Mouse (Mus musculus) kidney, embryonic 16.5 days (tissue): ENCODE measurements around the gene Mecr. TPM values are rescaled to one million over a fixed set of nuclear protein-coding genes. Genes with fewer than 3 reads are reported as not detected.

Experiments used
- ATAC-seq: fragments of 200-750 bp; cut with Nextera tagmentation; 2 replicates; pipeline ENCODE4 v1.8.0; 2017; ENCODE audit warnings: moderate TSS enrichment; ENCODE audit not compliant: low FRiP score, low TSS enrichment
- H3K27ac ChIP-seq: fragments of 300-500 bp; sonication (generic); 2 replicates; pipeline ENCODE4 v1.5.1; 2014; ENCODE audit warnings: low read length
- H3K27me3 ChIP-seq: fragments of 300-500 bp; sonication (generic); 2 replicates; pipeline ENCODE4 v1.6.1; 2014; ENCODE audit warnings: low read length, control low read depth, mixed read lengths; ENCODE audit not compliant: insufficient read depth
- H3K36me3 ChIP-seq: fragments of 300-500 bp; sonication (generic); 2 replicates; pipeline ENCODE4 v1.6.1; 2014; ENCODE audit warnings: low read length, control low read depth, mixed read lengths; ENCODE audit not compliant: insufficient read depth
- H3K4me1 ChIP-seq: fragments of 300-500 bp; sonication (generic); 2 replicates; pipeline ENCODE4 v1.6.1; 2014; ENCODE audit warnings: low read length, control low read depth, mixed read lengths; ENCODE audit not compliant: insufficient read depth
- H3K4me2 ChIP-seq: fragments of 300-500 bp; sonication (generic); replicated peaks from 2 replicates; pipeline ENCODE4 v1.6.1; 2014; ENCODE audit warnings: low read depth, low read length
- H3K4me3 ChIP-seq: fragments of 300-500 bp; sonication (generic); 2 replicates; pipeline ENCODE4 v1.5.1; 2014; ENCODE audit warnings: mild to moderate bottlenecking, low read length
- H3K9ac ChIP-seq: fragments of 300-500 bp; sonication (generic); replicated peaks from 2 replicates; pipeline ENCODE4 v1.6.1; 2014; ENCODE audit warnings: low read length
- H3K9me3 ChIP-seq: fragments of 300-500 bp; sonication (generic); 2 replicates; pipeline ENCODE4 v1.6.1; 2016; ENCODE audit warnings: low read length, control low read depth
- WGBS: fragments of 180-500 bp; shearing (Covaris S2); extraction: QIAGEN DNeasy Blood & Tissue Kit; methylation state at CpG from one replicate; pipeline ENCODE4 v1.1.7; 2014; 5-methylcytosine and 5-hydroxymethylcytosine counted together
- polyA plus RNA-seq: library from polyadenylated mRNA; unstranded; fragments of >200 nt; fragmentation: Nextera tagmentation; extraction: Ambion mirVana; gene quantifications from 2 replicates; pipeline ENCODE4 v1.2.1, GENCODE M21; 2015

Mecr gene
- polyA plus RNA-seq, 1 experiment from 2014 or later: 53.8 TPM

DNA sequence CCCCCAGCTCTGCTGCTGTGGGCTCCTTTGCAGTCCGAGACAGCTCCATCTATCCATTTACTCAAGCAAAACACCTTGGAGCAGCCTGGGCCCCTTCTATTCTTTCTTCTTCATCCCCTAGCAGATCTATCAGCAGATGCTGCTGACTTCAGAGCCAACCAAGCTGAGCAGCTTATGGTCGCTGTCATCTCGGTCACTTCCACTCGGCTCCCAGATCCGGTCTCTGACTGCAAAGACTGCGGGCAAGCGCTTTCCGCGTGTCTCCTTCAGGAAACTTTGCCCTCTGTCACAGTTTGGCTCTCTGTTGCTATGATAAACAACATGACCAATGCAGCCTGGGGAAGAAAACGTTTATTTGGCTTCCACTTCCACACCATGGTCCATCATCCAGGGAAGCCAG is 28.4 kb upstream of the Mecr start:
- ATAC-seq: no peak
- H3K9ac ChIP-seq: no peak overlapping the region
- H3K4me2 ChIP-seq: no peak overlapping the region
- 0 out of 2 replicates have a peak, but pooled peaks cover 5% of the 10 kb centered on the region for H3K4me1 ChIP-seq
- H3K4me3 ChIP-seq: no peak overlapping the region
- WGBS: 78% methylated on average over 10 of the region's 10 CpGs
- H3K27me3 ChIP-seq: no peaks in the 10 kb centered on the region
- H3K9me3 ChIP-seq: no peaks in the 10 kb centered on the region
- no peaks in the 10 kb centered on the region for H3K36me3 ChIP-seq
- no peak overlapping the region for H3K27ac ChIP-seq

DNA sequence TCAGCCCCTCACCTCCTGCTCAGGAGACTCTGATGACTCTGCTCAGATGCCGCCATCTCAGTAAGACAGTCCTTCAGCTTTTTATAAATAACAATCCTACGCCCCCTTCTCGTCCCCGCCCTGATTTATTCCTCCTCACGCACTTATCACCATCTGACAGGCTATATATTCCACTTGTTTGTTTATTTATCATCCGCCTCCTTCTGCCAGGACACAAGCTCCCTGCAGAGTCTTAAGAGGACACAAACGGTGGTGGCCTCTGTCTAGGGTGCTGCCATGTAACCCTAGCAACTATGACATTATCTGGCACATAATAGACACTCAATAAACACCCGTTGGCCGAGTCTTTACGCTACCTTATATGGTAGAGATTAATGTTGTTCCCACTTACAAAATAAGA is 27.5 kb upstream of the Mecr start:
- no peaks in the 10 kb centered on the region for H3K27me3 ChIP-seq
- H3K4me3 ChIP-seq: no peak overlapping the region
- H3K36me3 ChIP-seq: no peaks in the 10 kb centered on the region
- no peak overlapping the region for H3K27ac ChIP-seq
- H3K4me2 ChIP-seq: no peak overlapping the region
- no peak overlapping the region for H3K9ac ChIP-seq
- 62% methylated on average over 10 of the region's 10 CpGs for WGBS
- H3K4me1 ChIP-seq: 0 out of 2 replicates have a peak, but pooled peaks cover 5% of the 10 kb centered on the region
- ATAC-seq: no peak
- H3K9me3 ChIP-seq: no peaks in the 10 kb centered on the region

DNA sequence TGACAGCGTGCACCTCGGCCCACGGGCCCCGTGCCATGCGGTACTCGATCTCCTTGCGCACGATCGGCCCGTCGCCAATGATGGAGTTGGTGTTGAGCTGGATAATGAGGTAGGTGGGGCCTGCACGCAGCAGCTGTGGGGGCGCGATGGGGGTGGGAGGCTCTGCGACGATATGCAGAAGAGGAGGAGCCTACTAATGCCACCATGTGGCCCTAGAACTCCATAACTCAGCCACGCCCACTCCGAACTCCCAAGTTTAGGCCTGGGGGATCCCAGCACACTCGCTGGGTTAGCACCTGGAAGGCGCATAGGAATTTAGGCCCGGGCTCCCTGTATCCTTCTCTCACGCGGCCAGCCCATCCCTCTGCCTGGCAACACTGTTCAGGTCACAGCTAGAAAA is 24.3 kb upstream of the Mecr start:
- Histone ChIP-seq H3K9ac (no peak overlapping the region), H3K9me3 (no peaks in the 10 kb centered on the region), H3K4me1 (peaks cover 9% of the 10 kb centered on the region), H3K27me3 (no peaks in the 10 kb centered on the region), H3K36me3 (no peaks in the 10 kb centered on the region), H3K27ac (no peak overlapping the region), H3K4me3 (no peak overlapping the region), H3K4me2 (no peak overlapping the region)
- 67% methylated on average over 23 of the region's 23 CpGs for WGBS
- ATAC-seq: no peak

DNA sequence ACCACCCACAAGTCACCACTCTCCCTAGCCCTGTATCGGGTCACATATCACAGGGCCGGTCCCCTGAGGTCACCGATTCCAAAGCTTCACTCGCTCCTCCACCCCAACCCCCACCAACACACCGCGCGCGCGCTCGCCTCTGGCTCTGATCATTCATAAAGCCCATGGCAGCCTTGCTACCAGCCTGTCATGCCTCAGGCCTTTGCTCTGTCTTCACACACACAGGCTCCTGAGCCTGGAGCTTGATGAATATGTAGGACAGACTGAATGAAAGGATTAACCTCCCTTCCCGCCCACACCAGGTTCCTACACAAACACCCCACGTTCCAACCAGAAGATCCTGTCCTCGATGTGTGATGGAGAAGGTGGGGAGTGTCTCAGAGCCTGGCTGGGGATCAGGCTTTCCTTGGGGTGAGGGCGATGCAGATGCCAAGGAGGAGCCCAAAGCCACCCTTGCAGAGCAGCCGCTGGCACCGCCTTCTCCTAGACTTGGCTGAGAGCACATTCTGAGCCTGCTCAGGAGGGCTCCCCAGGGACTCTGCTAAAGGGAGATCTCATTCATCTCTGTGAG is 22.0 kb upstream of the Mecr start:
- Histone ChIP-seq H3K27me3 (no peaks in the 10 kb centered on the region), H3K4me1 (peaks cover 5% of the 10 kb centered on the region), H3K9ac (no peak overlapping the region), H3K9me3 (no peaks in the 10 kb centered on the region), H3K4me2 (no peak overlapping the region), H3K4me3 (no peak overlapping the region), H3K27ac (no peak overlapping the region), H3K36me3 (no peaks in the 10 kb centered on the region)
- WGBS: 50% methylated on average over 16 of the region's 16 CpGs
- ATAC-seq: no peak

DNA sequence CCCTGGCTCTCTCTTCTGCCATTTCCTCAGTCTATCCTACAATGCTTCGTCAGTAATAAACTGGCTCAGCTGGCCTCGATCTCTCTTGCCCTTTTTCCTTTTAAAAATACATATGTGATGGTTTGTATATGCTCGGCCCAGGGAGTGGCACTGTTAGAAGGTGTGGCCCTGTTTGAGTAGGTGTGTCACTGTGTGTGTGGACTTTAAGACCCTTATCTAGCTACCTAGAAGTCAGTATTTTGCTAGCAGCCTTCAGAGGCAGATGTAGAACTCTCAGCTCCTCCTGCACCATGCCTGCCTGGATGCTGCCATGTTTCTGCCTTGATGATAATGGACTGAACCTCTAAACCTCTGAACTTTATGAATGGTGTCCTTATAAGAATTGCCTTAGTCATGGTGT is 20.7 kb upstream of the Mecr start:
- Histone ChIP-seq H3K9me3 (no peaks in the 10 kb centered on the region), H3K27ac (no peak overlapping the region), H3K27me3 (no peaks in the 10 kb centered on the region), H3K4me1 (peaks cover 14% of the 10 kb centered on the region), H3K9ac (no peak overlapping the region), H3K4me3 (no peak overlapping the region), H3K4me2 (no peak overlapping the region), H3K36me3 (no peaks in the 10 kb centered on the region)
- 79% methylated on average over 3 of the region's 3 CpGs for WGBS
- ATAC-seq: no peak

DNA sequence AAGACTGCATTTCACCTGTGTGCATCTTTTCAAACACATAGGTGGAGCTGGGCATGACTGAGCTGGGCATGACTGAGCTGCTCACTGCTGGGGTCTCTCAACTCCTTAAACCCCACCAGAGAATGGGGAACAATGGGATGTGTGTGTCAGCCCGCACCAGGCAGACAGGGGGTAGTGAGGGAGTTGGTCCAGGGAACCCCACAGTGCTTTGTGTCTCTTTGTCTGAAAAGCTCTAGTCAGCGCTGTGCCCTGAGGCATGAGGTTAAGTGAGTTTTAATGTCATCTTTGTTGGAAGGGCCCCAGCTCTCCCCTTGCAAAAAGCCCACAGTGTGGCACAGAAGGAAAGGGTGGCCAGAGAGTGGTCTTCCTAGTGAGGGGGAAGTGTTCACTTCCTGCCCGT is 18.3 kb upstream of the Mecr start:
- H3K36me3 ChIP-seq: no peaks in the 10 kb centered on the region
- peaks cover 14% of the 10 kb centered on the region for H3K4me1 ChIP-seq
- H3K9me3 ChIP-seq: no peaks in the 10 kb centered on the region
- 69% methylated on average over 3 of the region's 3 CpGs for WGBS
- no peak overlapping the region for H3K4me3 ChIP-seq
- ATAC-seq: no peak
- H3K9ac ChIP-seq: no peak overlapping the region
- no peak overlapping the region for H3K27ac ChIP-seq
- H3K4me2 ChIP-seq: no peak overlapping the region
- no peaks in the 10 kb centered on the region for H3K27me3 ChIP-seq

DNA sequence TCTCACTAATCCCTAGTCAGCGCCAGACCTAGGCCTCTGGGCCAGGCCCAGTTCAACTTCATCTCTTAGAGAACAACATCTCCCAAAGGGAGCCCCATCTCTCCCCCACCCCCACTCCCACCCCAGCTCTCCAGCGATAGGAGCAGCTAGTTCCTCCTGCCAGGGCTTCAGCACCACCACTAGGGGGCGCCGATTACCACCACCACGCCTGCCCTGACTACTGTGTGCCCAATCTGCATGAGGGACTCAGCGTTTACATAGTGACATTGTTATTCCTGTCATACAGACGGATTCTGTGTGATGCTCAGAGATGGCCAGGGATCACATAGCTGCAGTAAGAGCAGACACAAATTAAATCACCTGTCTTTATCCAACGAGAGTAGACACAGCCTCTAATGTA is 17.4 kb upstream of the Mecr start:
- Histone ChIP-seq H3K4me2 (no peak overlapping the region), H3K9ac (no peak overlapping the region), H3K27ac (no peak overlapping the region), H3K27me3 (no peaks in the 10 kb centered on the region), H3K4me3 (no peak overlapping the region), H3K36me3 (no peaks in the 10 kb centered on the region), H3K4me1 (peaks cover 14% of the 10 kb centered on the region), H3K9me3 (no peaks in the 10 kb centered on the region)
- 44% methylated on average over 8 of the region's 8 CpGs for WGBS
- ATAC-seq: no peak

DNA sequence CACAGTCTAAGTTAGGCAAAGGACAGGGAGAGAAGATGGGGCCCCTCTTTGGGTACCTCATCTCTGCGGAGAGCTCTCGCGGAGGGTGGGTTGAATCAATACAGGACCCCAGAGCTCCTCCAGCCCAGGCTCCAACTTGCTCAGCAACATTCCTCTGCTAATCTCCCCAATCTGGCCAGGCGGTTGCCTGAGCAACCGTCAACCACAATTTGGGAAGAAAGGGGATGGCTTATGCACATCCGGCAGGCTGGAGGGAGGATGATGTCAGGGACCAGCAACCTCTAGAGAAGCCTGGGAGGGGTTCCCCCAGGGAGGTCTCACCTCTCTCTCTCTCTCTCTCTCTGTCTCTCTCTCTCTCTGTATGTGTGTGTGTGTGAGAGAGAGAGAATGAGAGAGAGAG is 16.4 kb upstream of the Mecr start:
- no peak overlapping the region for H3K9ac ChIP-seq
- peaks cover 10% of the 10 kb centered on the region; the same call in 1 of the 2 replicates for H3K4me1 ChIP-seq
- 23% methylated on average over 6 of the region's 6 CpGs for WGBS
- H3K9me3 ChIP-seq: no peaks in the 10 kb centered on the region
- H3K4me2 ChIP-seq: no peak overlapping the region
- H3K4me3 ChIP-seq: no peak overlapping the region
- H3K27ac ChIP-seq: no peak overlapping the region
- no peaks in the 10 kb centered on the region for H3K27me3 ChIP-seq
- peak; percentile 59 for ATAC-seq
- no peaks in the 10 kb centered on the region for H3K36me3 ChIP-seq

DNA sequence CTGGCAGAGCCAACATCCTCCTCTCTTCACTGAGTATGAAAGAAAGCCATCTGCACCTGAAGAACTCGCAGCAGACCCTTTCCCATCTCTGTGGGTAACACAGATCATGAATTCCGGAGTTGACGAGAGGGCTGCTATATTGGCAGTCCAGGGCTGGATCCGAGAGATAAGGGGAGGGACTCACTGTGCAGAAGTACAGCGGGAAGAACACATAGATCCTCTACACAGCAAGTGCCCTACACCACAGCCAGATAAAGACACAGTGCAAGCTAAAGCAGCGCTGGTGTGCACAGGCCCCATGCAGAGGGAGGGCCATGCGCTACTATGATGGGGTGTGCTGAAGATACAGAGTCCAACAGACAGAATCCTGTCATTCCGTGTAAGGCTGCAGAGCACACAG is 14.1 kb upstream of the Mecr start:
- Histone ChIP-seq H3K4me3 (no peak overlapping the region), H3K9me3 (no peaks in the 10 kb centered on the region), H3K27me3 (no peaks in the 10 kb centered on the region), H3K27ac (no peak overlapping the region), H3K9ac (no peak overlapping the region), H3K4me1 (peaks cover 10% of the 10 kb centered on the region; the same call in 1 of the 2 replicates), H3K36me3 (no peaks in the 10 kb centered on the region), H3K4me2 (no peak overlapping the region)
- ATAC-seq: no peak
- WGBS: 84% methylated on average over 8 of the region's 8 CpGs

DNA sequence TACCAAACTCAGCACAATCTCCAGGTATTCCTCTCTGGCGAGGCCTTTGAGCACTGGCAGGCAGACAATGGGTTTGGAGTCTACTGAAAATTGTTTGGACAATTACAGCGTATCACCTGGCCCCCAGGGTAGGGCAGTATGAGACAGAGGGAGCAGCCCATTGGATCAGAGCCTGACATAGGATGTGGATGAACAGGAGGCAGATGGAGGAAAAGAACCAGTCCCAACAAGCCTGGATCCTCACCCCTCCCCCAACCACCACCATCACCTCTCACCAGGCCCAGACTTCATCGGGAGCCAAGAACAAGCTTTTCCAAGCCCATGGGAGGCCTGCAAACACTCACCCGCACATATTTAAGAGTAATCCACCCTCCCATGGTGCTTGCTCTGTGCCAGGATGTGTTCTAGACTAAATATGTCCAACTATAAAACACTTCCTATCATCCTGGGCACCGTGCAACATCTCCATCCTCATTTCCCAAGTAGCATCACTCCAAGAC is 11.7 kb upstream of the Mecr start:
- H3K27me3 ChIP-seq: peaks cover 6% of the 10 kb centered on the region
- no peaks in the 10 kb centered on the region for H3K36me3 ChIP-seq
- H3K9me3 ChIP-seq: no peaks in the 10 kb centered on the region
- no peak overlapping the region for H3K4me3 ChIP-seq
- no peak overlapping the region for H3K4me2 ChIP-seq
- H3K9ac ChIP-seq: no peak overlapping the region
- peaks cover 14% of the 10 kb centered on the region for H3K4me1 ChIP-seq
- WGBS: 83% methylated on average over 5 of the region's 5 CpGs
- no peak overlapping the region for H3K27ac ChIP-seq
- no peak for ATAC-seq
